Mouse (Mus musculus): Measurements from ENCODE around the gene Atoh8. TPM values are rescaled to one million over a fixed set of nuclear protein-coding genes. Genes with fewer than 3 reads are reported as not detected.
A peak's percentile ranks its signal among the peaks of the same experiment; 100 is the strongest.

Atoh8 gene
- total RNA-seq, 2 experiments from 2014 or later, result 8.3 to 9.1 TPM

- no peak for DNase-seq
Measured at GRCm38 (mm10) chr6:72227665-72228265, 7.6 kb downstream of the Atoh8 start.

- DNase-seq, result no peak
Measured at GRCm38 (mm10) chr6:72227011-72227410, 8.4 kb downstream of the Atoh8 start.

- no peak for DNase-seq
Measured at GRCm38 (mm10) chr6:72225686-72226085, 9.7 kb downstream of the Atoh8 start.

- DNase-seq, result no peak
Measured at GRCm38 (mm10) chr6:72223892-72224291, 11.5 kb downstream of the Atoh8 start.

GRCm38 (mm10) chr6:72222876-72223275 is 12.5 kb downstream of the Atoh8 start:
- DNase-seq, result no peak

- no peak for DNase-seq
Measured at GRCm38 (mm10) chr6:72222271-72222724, 13.1 kb downstream of the Atoh8 start.

GRCm38 (mm10) chr6:72221271-72221670 is 14.1 kb downstream of the Atoh8 start:
- no peak for DNase-seq

- DNase-seq, result no peak
Measured at GRCm38 (mm10) chr6:72219549-72219948, 15.8 kb downstream of the Atoh8 start.

- DNase-seq, result peak in 1 of 2 experiments; percentile 44
Measured at GRCm38 (mm10) chr6:72218281-72218680, 17.1 kb downstream of the Atoh8 start.

- DNase-seq, result no peak
Measured at GRCm38 (mm10) chr6:72217415-72217784, 18.0 kb downstream of the Atoh8 start.

GRCm38 (mm10) chr6:72216681-72217414 is 18.5 kb downstream of the Atoh8 start:
- DNase-seq, result peak; percentile 99

- peak; percentile 66 to 73 for DNase-seq
Measured at GRCm38 (mm10) chr6:72215582-72215981, 19.8 kb downstream of the Atoh8 start.

- no peak for DNase-seq
Measured at GRCm38 (mm10) chr6:72211360-72211759, 24.0 kb downstream of the Atoh8 start.

- DNase-seq, result peak; percentile 59 to 79
Measured at GRCm38 (mm10) chr6:72210823-72211222, 24.6 kb downstream of the Atoh8 start.

GRCm38 (mm10) chr6:72209738-72210137 is 25.6 kb downstream of the Atoh8 start:
- no peak for DNase-seq

GRCm38 (mm10) chr6:72208406-72209045 is 26.9 kb downstream of the Atoh8 start:
- DNase-seq, result no peak

GRCm38 (mm10) chr6:72206021-72206420 is 29.4 kb downstream of the Atoh8 start:
- DNase-seq, result no peak

GRCm38 (mm10) chr6:72204858-72205257 is 30.5 kb downstream of the Atoh8 start:
- no peak for DNase-seq

- DNase-seq, result peak in 1 of 2 experiments; percentile 36
Measured at GRCm38 (mm10) chr6:72203279-72203678, 32.1 kb downstream of the Atoh8 start.

- no peak for DNase-seq
Measured at GRCm38 (mm10) chr6:72202732-72203131, 32.6 kb downstream of the Atoh8 start.

- DNase-seq, result peak; percentile 69 to 89
Measured at GRCm38 (mm10) chr6:72200595-72201256, 34.7 kb downstream of the Atoh8 start.

- DNase-seq, result no peak
Measured at GRCm38 (mm10) chr6:72197515-72197914, 37.9 kb downstream of the Atoh8 start.

GRCm38 (mm10) chr6:72196660-72197059 is 38.7 kb downstream of the Atoh8 start:
- DNase-seq, result no peak

All from heart, adult 18-20 months (tissue).